Mouse (Mus musculus): ENCODE measurements around the gene Gm1043. TPM values are rescaled to one million over a fixed set of nuclear protein-coding genes. Genes with fewer than 3 reads are reported as not detected.

The Gm1043 gene
- polyA plus RNA-seq, 1 experiment from 2014 or later, result not detected

DNA sequence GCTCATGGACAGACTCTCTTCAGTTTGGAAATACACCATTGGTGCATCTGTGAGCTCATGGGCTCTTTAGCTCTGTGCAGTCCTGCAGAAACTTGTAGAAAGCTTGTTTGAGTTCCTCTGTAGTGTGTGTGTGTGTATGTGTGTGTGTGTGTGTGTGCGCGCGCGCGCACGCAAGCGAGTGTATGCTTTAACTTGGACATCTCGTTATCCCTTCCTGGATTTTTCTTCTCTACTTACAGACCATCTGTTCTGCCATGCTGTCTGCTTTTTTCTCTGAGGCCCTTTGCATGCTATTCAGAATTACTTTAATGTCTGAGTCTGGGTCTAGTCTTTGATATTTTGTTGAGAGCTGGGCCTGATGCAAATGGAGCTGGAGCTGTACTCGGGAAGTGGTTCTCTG lies 1.3 kb upstream of the Gm1043 start:
- no peaks in the 10 kb centered on the region for H3K27me3 ChIP-seq (ENCODE audit: insufficient read depth, low read length)
- 91% methylated on average over 9 of the region's 9 CpGs for WGBS
- H3K4me1 ChIP-seq (ENCODE audit: insufficient read depth, low read length), result peaks cover 4% of the 10 kb centered on the region
- H3K4me2 ChIP-seq (replicated peaks; ENCODE audit: low read depth, low read length), result no peak overlapping the region
- no peak overlapping the region for H3K4me3 ChIP-seq (ENCODE audit: low read length)
- no peaks in the 10 kb centered on the region for H3K36me3 ChIP-seq (ENCODE audit: insufficient read depth, low read length)
- H3K27ac ChIP-seq (ENCODE audit: low read length), result no peak overlapping the region
- H3K9me3 ChIP-seq (ENCODE audit: low read length), result no peaks in the 10 kb centered on the region
- no peak for ATAC-seq (ENCODE audit: low FRiP score, low TSS enrichment)
- no peak overlapping the region for H3K9ac ChIP-seq (replicated peaks; ENCODE audit: low read length)

DNA sequence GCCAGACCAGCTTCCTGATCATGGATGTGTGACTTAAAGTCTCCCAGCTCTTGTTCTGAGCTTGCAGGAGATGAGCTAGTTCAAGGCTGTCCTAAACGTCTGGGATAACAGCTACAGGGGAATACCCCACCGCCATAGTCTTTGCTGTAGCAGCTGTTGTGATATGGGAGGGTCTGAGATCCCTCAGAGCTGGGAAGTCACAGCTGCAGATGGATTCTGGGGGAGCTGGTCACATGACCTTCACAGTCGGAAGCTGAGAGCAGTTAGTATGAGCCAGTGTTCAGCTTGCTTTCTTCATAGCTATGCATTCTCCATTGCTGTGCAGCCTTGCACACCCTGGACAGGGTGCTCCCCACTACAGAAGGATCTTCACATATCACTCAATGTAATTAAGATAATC lies 748 bp downstream of the Gm1043 start:
- 63% methylated on average over 3 of the region's 3 CpGs for WGBS
- no peaks in the 10 kb centered on the region for H3K9me3 ChIP-seq (ENCODE audit: low read length)
- no peak for ATAC-seq (ENCODE audit: low FRiP score, low TSS enrichment)
- peaks cover 13% of the 10 kb centered on the region for H3K27me3 ChIP-seq (ENCODE audit: insufficient read depth, low read length)
- H3K4me3 ChIP-seq (ENCODE audit: low read length), result no peak overlapping the region
- H3K27ac ChIP-seq (ENCODE audit: low read length), result no peak overlapping the region
- H3K36me3 ChIP-seq (ENCODE audit: insufficient read depth, low read length), result no peaks in the 10 kb centered on the region
- no peak overlapping the region for H3K4me2 ChIP-seq (replicated peaks; ENCODE audit: low read depth, low read length)
- no peak overlapping the region for H3K9ac ChIP-seq (replicated peaks; ENCODE audit: low read length)
- peaks cover 4% of the 10 kb centered on the region for H3K4me1 ChIP-seq (ENCODE audit: insufficient read depth, low read length)

DNA sequence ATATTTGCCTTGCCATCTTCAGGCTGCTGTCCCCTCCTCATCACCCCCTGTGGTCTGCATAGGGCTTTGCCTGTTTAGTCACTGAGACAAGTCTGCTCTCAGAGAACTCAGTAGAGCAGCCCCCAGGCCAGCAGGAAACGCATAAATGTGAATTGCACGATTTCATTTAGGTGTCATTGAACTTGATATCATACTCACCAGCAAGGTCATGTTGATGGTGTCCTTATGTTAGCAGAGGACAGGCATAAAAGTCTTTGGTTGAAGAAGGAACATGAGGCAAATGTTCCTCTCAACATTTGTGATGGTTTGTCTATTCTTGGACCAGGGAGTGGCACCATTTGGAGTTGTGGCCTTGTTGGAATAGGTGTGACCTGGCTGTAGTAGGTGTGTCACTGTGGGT lies 2.6 kb downstream of the Gm1043 start:
- Histone ChIP-seq H3K4me3 (ENCODE audit: low read length) (no peak overlapping the region), H3K4me1 (ENCODE audit: insufficient read depth, low read length) (peaks cover 7% of the 10 kb centered on the region), H3K27me3 (ENCODE audit: insufficient read depth, low read length) (peaks cover 31% of the 10 kb centered on the region), H3K9me3 (ENCODE audit: low read length) (no peaks in the 10 kb centered on the region), H3K27ac (ENCODE audit: low read length) (no peak overlapping the region), H3K9ac (replicated peaks; ENCODE audit: low read length) (no peak overlapping the region), H3K36me3 (ENCODE audit: insufficient read depth, low read length) (no peaks in the 10 kb centered on the region), H3K4me2 (replicated peaks; ENCODE audit: low read depth, low read length) (no peak overlapping the region)
- WGBS, result 51% methylated on average over 2 of the region's 2 CpGs
- no peak for ATAC-seq (ENCODE audit: low FRiP score, low TSS enrichment)

- Histone ChIP-seq H3K4me1 (ENCODE audit: insufficient read depth, low read length) (peaks cover 5% of the 10 kb centered on the region), H3K4me2 (replicated peaks; ENCODE audit: low read depth, low read length) (no peak overlapping the region), H3K9me3 (ENCODE audit: low read length) (no peaks in the 10 kb centered on the region), H3K27me3 (ENCODE audit: insufficient read depth, low read length) (peaks cover 33% of the 10 kb centered on the region), H3K4me3 (ENCODE audit: low read length) (no peak overlapping the region), H3K27ac (ENCODE audit: low read length) (no peak overlapping the region), H3K36me3 (ENCODE audit: insufficient read depth, low read length) (no peaks in the 10 kb centered on the region), H3K9ac (replicated peaks; ENCODE audit: low read length) (no peak overlapping the region)
- ATAC-seq (ENCODE audit: low FRiP score, low TSS enrichment), result 0 out of 2 replicates have a peak, but pooled peaks have one; percentile 21
- WGBS, result 21% methylated on average over 1 of the region's 1 CpGs
Measured at GRCm38 (mm10) chr5:37088342-37089108, 3.4 kb downstream of the Gm1043 start.

GRCm38 (mm10) chr5:37091171-37091628 lies 6.0 kb downstream of the Gm1043 start:
- Histone ChIP-seq H3K9me3 (ENCODE audit: low read length) (no peaks in the 10 kb centered on the region), H3K9ac (replicated peaks; ENCODE audit: low read length) (peak overlapping the region; percentile 32; the same call in 1 of the 2 replicates), H3K36me3 (ENCODE audit: insufficient read depth, low read length) (no peaks in the 10 kb centered on the region), H3K27me3 (ENCODE audit: insufficient read depth, low read length) (peaks cover 33% of the 10 kb centered on the region), H3K4me2 (replicated peaks; ENCODE audit: low read depth, low read length) (peak overlapping the region; percentile 60), H3K27ac (ENCODE audit: low read length) (no peak overlapping the region), H3K4me1 (ENCODE audit: insufficient read depth, low read length) (peaks cover 5% of the 10 kb centered on the region), H3K4me3 (ENCODE audit: low read length) (peak overlapping the region; percentile 38)
- ATAC-seq (ENCODE audit: low FRiP score, low TSS enrichment), result 0 out of 2 replicates have a peak, but pooled peaks have one; percentile 13
- under 1% methylated on average over 47 of the region's 47 CpGs for WGBS

- Histone ChIP-seq H3K27me3 (ENCODE audit: insufficient read depth, low read length) (peaks cover 30% of the 10 kb centered on the region), H3K9me3 (ENCODE audit: low read length) (no peaks in the 10 kb centered on the region), H3K36me3 (ENCODE audit: insufficient read depth, low read length) (no peaks in the 10 kb centered on the region), H3K9ac (replicated peaks; ENCODE audit: low read length) (no peak overlapping the region), H3K27ac (ENCODE audit: low read length) (no peak overlapping the region), H3K4me3 (ENCODE audit: low read length) (no peak overlapping the region), H3K4me1 (ENCODE audit: insufficient read depth, low read length) (peaks cover 5% of the 10 kb centered on the region), H3K4me2 (replicated peaks; ENCODE audit: low read depth, low read length) (no peak overlapping the region)
- no peak for ATAC-seq (ENCODE audit: low FRiP score, low TSS enrichment)
- WGBS, result 85% methylated on average over 5 of the region's 5 CpGs
Measured at GRCm38 (mm10) chr5:37094941-37095340, 9.8 kb downstream of the Gm1043 start.

GRCm38 (mm10) chr5:37097591-37097990 lies 12.4 kb downstream of the Gm1043 start:
- Histone ChIP-seq H3K36me3 (ENCODE audit: insufficient read depth, low read length) (no peaks in the 10 kb centered on the region), H3K4me1 (ENCODE audit: insufficient read depth, low read length) (no peaks in the 10 kb centered on the region), H3K9ac (replicated peaks; ENCODE audit: low read length) (no peak overlapping the region), H3K4me3 (ENCODE audit: low read length) (no peak overlapping the region), H3K9me3 (ENCODE audit: low read length) (no peaks in the 10 kb centered on the region), H3K27ac (ENCODE audit: low read length) (no peak overlapping the region), H3K27me3 (ENCODE audit: insufficient read depth, low read length) (peaks cover 4% of the 10 kb centered on the region), H3K4me2 (replicated peaks; ENCODE audit: low read depth, low read length) (no peak overlapping the region)
- 75% methylated on average over 6 of the region's 6 CpGs for WGBS
- ATAC-seq (ENCODE audit: low FRiP score, low TSS enrichment), result no peak

- H3K36me3 ChIP-seq (ENCODE audit: insufficient read depth, low read length), result no peaks in the 10 kb centered on the region
- no peak overlapping the region for H3K4me3 ChIP-seq (ENCODE audit: low read length)
- WGBS, result 43% methylated on average over 5 of the region's 5 CpGs
- no peak overlapping the region for H3K27ac ChIP-seq (ENCODE audit: low read length)
- H3K4me2 ChIP-seq (replicated peaks; ENCODE audit: low read depth, low read length), result no peak overlapping the region
- no peak overlapping the region for H3K9ac ChIP-seq (replicated peaks; ENCODE audit: low read length)
- no peaks in the 10 kb centered on the region for H3K4me1 ChIP-seq (ENCODE audit: insufficient read depth, low read length)
- no peaks in the 10 kb centered on the region for H3K27me3 ChIP-seq (ENCODE audit: insufficient read depth, low read length)
- no peak for ATAC-seq (ENCODE audit: low FRiP score, low TSS enrichment)
- no peaks in the 10 kb centered on the region for H3K9me3 ChIP-seq (ENCODE audit: low read length)
Measured at GRCm38 (mm10) chr5:37100813-37101212, 15.6 kb downstream of the Gm1043 start.

DNA sequence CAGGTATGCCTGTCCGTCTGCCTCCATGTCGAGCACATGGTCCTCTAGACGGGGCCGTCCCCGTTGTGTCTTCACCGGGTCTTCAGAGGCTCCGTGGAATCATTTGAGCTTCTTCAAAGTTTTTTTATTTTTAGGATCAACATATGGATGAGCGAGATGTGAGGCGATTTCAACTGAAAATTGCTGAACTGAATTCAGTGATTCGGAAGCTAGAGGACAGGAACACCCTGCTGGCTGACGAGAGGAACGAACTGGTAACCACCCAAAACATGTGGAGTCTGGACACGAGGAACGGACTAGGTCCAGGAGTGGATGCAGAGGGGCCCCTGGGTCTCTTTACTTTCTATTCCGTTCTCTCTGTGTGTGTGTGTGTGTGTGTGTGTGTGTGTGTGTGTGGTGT lies 16.5 kb downstream of the Gm1043 start:
- H3K9me3 ChIP-seq (ENCODE audit: low read length), result no peaks in the 10 kb centered on the region
- no peak overlapping the region for H3K27ac ChIP-seq (ENCODE audit: low read length)
- no peaks in the 10 kb centered on the region for H3K27me3 ChIP-seq (ENCODE audit: insufficient read depth, low read length)
- WGBS, result 69% methylated on average over 15 of the region's 15 CpGs
- H3K9ac ChIP-seq (replicated peaks; ENCODE audit: low read length), result no peak overlapping the region
- H3K36me3 ChIP-seq (ENCODE audit: insufficient read depth, low read length), result no peaks in the 10 kb centered on the region
- ATAC-seq (ENCODE audit: low FRiP score, low TSS enrichment), result no peak
- H3K4me1 ChIP-seq (ENCODE audit: insufficient read depth, low read length), result no peaks in the 10 kb centered on the region
- H3K4me2 ChIP-seq (replicated peaks; ENCODE audit: low read depth, low read length), result no peak overlapping the region
- H3K4me3 ChIP-seq (ENCODE audit: low read length), result no peak overlapping the region

- ATAC-seq (ENCODE audit: low FRiP score, low TSS enrichment), result peak; percentile 61; the same call in 1 of the 2 replicates
- no peak overlapping the region for H3K27ac ChIP-seq (ENCODE audit: low read length)
- 44% methylated on average over 6 of the region's 6 CpGs for WGBS
- H3K4me1 ChIP-seq (ENCODE audit: insufficient read depth, low read length), result no peaks in the 10 kb centered on the region
- no peaks in the 10 kb centered on the region for H3K27me3 ChIP-seq (ENCODE audit: insufficient read depth, low read length)
- H3K9ac ChIP-seq (replicated peaks; ENCODE audit: low read length), result no peak overlapping the region
- no peak overlapping the region for H3K4me3 ChIP-seq (ENCODE audit: low read length)
- no peaks in the 10 kb centered on the region for H3K36me3 ChIP-seq (ENCODE audit: insufficient read depth, low read length)
- no peak overlapping the region for H3K4me2 ChIP-seq (replicated peaks; ENCODE audit: low read depth, low read length)
- H3K9me3 ChIP-seq (ENCODE audit: low read length), result no peaks in the 10 kb centered on the region
Measured at GRCm38 (mm10) chr5:37102056-37102455, 16.9 kb downstream of the Gm1043 start.
